Mouse (Mus musculus): ENCODE measurements around the gene Olfr796.

DNA sequence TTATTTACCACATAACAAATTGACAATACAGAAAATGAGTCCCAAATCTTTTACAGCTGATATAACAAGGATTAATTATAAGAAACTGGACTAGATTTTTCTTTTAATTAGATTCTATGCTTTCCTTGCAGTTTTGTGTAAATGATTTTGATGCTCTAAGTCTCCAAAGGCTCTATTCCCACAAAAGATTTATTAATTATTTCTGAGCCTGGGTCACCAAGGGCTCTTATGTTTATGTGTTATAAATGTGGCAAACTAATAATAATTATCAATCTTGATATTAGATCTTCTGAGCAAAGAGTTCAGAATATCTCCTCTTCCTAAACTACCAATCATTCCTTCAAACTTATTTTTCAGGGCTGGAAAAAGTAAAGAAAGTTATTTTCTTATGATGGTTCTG lies 45.0 kb upstream of the Olfr796 start, which contains the start of gene Olfr800:
- TF ChIP-seq CTCF (IDR thresholded peaks at IDR 0.05; ENCODE audit: control insufficient read depth, insufficient read depth, low read length): no peak
- TF ChIP-seq POLR2A (IDR thresholded peaks at IDR 0.05; ENCODE audit: borderline replicate concordance, control insufficient read depth, low read depth, low read length): no peak

Data from bone marrow, adult 2 months (tissue).